Mouse (Mus musculus): ENCODE measurements around the gene Bdkrb1. TPM values are rescaled to one million over a fixed set of nuclear protein-coding genes. Genes with fewer than 3 reads are reported as not detected.
A peak's percentile ranks its signal among the peaks of the same experiment; 100 is the strongest.

Bdkrb1 gene
- polyA plus RNA-seq (2015; fragmentation: Nextera tagmentation; extraction: Ambion mirVana): 0.40 and 0.58 TPM in 2 replicates

- Histone ChIP-seq H3K4me2 (replicated peaks; ENCODE audit: low read depth) (no peak within 1 kb of the TSS), H3K4me3 (ENCODE audit: low read depth, low read length) (no peak within 1 kb of the TSS), H3K27ac (ENCODE audit: low read depth, low read length) (no peak within 1 kb of the TSS), H3K9me3 (ENCODE audit: control insufficient read depth) (no peaks in the 10 kb centered on the region), H3K9ac (ENCODE audit: low read depth, low read length) (no peak within 1 kb of the TSS), H3K36me3 (ENCODE audit: control insufficient read depth, insufficient read depth) (no peaks in the 10 kb centered on the region), H3K27me3 (replicated peaks; ENCODE audit: control insufficient read depth, insufficient read depth, low read length) (no peaks in the 10 kb centered on the region), H3K4me1 (replicated peaks; ENCODE audit: control insufficient read depth, insufficient read depth, low read length) (no peaks in the 10 kb centered on the region)
- no peak for TF ChIP-seq CTCF (IDR thresholded peaks at IDR 0.05; ENCODE audit: low read depth)
- WGBS: 86% methylated on average over 11 of the region's 11 CpGs
- no peak for ATAC-seq
These were observed at the start of gene Bdkrb1 for GRCm38 (mm10) chr12:105602581-105603210. Gene Bdkrb1 (plus strand): TSS chr12:105603085.

DNA sequence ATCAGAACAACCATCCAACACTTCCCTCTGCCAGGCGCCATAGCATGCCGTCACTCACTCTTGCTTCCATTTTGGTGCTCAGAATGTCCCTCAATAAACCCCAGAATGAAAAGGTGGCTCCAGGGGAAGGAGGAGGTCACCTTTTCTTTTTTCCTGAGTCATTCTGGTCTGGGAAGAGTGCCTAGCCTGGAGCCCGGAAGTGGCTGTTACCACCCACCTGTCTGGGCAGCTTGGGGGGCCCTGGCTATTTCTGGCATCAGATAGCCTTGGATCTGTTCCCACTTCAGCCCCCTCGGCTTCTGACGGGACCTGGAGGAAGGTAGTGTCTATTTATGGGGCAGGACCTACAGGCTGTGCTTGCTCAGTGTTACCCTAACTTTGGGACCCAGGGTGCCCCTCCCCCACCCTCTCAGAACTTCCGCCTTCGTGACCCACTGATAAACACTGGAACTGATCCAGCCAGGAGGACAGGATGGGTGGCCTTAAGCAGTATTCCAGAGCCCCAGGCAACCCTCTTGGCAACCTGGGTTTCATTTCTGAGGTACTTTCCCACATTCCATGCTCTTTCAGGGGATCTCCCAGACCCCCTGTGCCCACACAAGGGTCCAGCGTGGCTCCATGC lies 48.6 kb upstream of the Bdkrb1 start:
- no peak overlapping the region for H3K9ac ChIP-seq (ENCODE audit: low read depth, low read length)
- H3K9me3 ChIP-seq (ENCODE audit: control insufficient read depth): no peaks in the 10 kb centered on the region
- ATAC-seq: no peak
- no peaks in the 10 kb centered on the region for H3K27me3 ChIP-seq (replicated peaks; ENCODE audit: control insufficient read depth, insufficient read depth, low read length)
- H3K27ac ChIP-seq (ENCODE audit: low read depth, low read length): no peak overlapping the region
- no peaks in the 10 kb centered on the region for H3K4me1 ChIP-seq (replicated peaks; ENCODE audit: control insufficient read depth, insufficient read depth, low read length)
- H3K4me2 ChIP-seq (replicated peaks; ENCODE audit: low read depth): no peak overlapping the region
- H3K4me3 ChIP-seq (ENCODE audit: low read depth, low read length): no peak overlapping the region
- 57% methylated on average over 8 of the region's 8 CpGs for WGBS
- H3K36me3 ChIP-seq (ENCODE audit: control insufficient read depth, insufficient read depth): no peaks in the 10 kb centered on the region
- no peak for TF ChIP-seq CTCF (IDR thresholded peaks at IDR 0.05; ENCODE audit: low read depth)

DNA sequence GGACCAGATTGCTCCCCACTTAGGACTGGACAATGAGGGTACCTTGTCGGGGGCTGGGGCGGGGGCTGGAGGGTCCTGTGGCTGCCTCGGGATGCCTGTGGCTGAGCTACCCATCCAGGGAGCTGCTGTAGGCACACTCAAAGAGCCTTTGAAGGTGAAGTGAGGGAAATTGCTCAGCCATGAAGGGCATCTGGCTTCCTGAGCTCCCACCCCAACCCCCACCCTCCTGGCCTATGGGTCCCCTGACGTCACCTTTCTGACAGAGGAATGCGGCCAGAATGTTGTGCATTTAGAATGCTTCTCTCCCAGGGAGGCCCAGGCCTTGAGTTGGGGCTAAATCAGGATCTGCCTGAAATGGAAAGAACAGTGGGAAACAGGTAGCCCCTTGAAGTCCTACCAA lies 47.7 kb upstream of the Bdkrb1 start:
- WGBS: 66% methylated on average over 5 of the region's 5 CpGs
- Histone ChIP-seq H3K27ac (ENCODE audit: low read depth, low read length) (no peak overlapping the region), H3K4me3 (ENCODE audit: low read depth, low read length) (no peak overlapping the region), H3K9ac (ENCODE audit: low read depth, low read length) (no peak overlapping the region), H3K4me2 (replicated peaks; ENCODE audit: low read depth) (no peak overlapping the region), H3K27me3 (replicated peaks; ENCODE audit: control insufficient read depth, insufficient read depth, low read length) (no peaks in the 10 kb centered on the region), H3K9me3 (ENCODE audit: control insufficient read depth) (no peaks in the 10 kb centered on the region), H3K4me1 (replicated peaks; ENCODE audit: control insufficient read depth, insufficient read depth, low read length) (no peaks in the 10 kb centered on the region), H3K36me3 (ENCODE audit: control insufficient read depth, insufficient read depth) (no peaks in the 10 kb centered on the region)
- ATAC-seq: no peak
- TF ChIP-seq CTCF (IDR thresholded peaks at IDR 0.05; ENCODE audit: low read depth): no peak

- no peak overlapping the region for H3K9ac ChIP-seq (ENCODE audit: low read depth, low read length)
- TF ChIP-seq CTCF (IDR thresholded peaks at IDR 0.05; ENCODE audit: low read depth): no peak
- H3K27ac ChIP-seq (ENCODE audit: low read depth, low read length): peak overlapping the region; percentile 41; the same call in 1 of the 2 replicates
- 70% methylated on average over 7 of the region's 7 CpGs for WGBS
- H3K4me1 ChIP-seq (replicated peaks; ENCODE audit: control insufficient read depth, insufficient read depth, low read length): no peaks in the 10 kb centered on the region
- no peak for ATAC-seq
- no peak overlapping the region for H3K4me3 ChIP-seq (ENCODE audit: low read depth, low read length)
- H3K36me3 ChIP-seq (ENCODE audit: control insufficient read depth, insufficient read depth): no peaks in the 10 kb centered on the region
- peaks cover 7% of the 10 kb centered on the region; the same call in 1 of the 2 replicates for H3K27me3 ChIP-seq (replicated peaks; ENCODE audit: control insufficient read depth, insufficient read depth, low read length)
- no peaks in the 10 kb centered on the region for H3K9me3 ChIP-seq (ENCODE audit: control insufficient read depth)
- no peak overlapping the region for H3K4me2 ChIP-seq (replicated peaks; ENCODE audit: low read depth)
These were observed 45.5 kb upstream of the Bdkrb1 start for GRCm38 (mm10) chr12:105557250-105557925.

DNA sequence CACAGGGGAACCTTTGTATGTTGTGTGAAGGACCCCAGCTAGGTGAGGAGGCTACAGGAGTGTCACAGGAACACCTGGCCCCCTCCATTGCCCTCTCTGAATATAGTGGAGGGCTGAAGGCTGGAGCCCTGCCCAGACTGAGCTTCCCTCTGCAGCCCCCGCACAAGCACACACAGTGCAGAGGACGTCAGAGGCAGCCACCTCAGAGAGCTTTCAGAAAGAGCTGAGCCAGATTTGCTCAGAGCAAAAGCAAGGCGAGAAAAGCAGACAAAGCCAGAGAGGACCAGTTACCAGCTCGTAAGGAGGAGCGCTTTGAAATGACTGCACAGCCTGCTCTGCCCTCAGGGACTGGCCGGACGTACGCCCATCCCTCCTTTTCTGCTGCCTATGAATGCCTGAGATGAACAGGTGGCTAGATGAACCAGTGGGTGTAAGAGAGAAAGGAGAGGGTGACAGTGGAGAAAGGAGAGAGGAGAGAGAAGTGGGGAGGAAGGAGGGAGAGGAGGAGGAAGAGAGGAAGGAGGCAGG lies 41.8 kb upstream of the Bdkrb1 start:
- no peaks in the 10 kb centered on the region for H3K4me1 ChIP-seq (replicated peaks; ENCODE audit: control insufficient read depth, insufficient read depth, low read length)
- no peak overlapping the region for H3K4me2 ChIP-seq (replicated peaks; ENCODE audit: low read depth)

More for the DNA sequence above, 41.8 kb upstream of the Bdkrb1 start:
- Histone ChIP-seq H3K9me3 (ENCODE audit: control insufficient read depth) (no peaks in the 10 kb centered on the region), H3K9ac (ENCODE audit: low read depth, low read length) (no peak overlapping the region), H3K4me3 (ENCODE audit: low read depth, low read length) (no peak overlapping the region), H3K36me3 (ENCODE audit: control insufficient read depth, insufficient read depth) (no peaks in the 10 kb centered on the region), H3K27ac (ENCODE audit: low read depth, low read length) (no peak overlapping the region), H3K27me3 (replicated peaks; ENCODE audit: control insufficient read depth, insufficient read depth, low read length) (peaks cover 25% of the 10 kb centered on the region)
- WGBS: 44% methylated on average over 8 of the region's 8 CpGs
- TF ChIP-seq CTCF (IDR thresholded peaks at IDR 0.05; ENCODE audit: low read depth): no peak
- no peak for ATAC-seq
